Mouse (Mus musculus): ENCODE data around the gene Slc5a2. TPM values are rescaled to one million over a fixed set of nuclear protein-coding genes. Genes with fewer than 3 reads are reported as not detected.
A peak's percentile ranks its signal among the peaks of the same experiment; 100 is the strongest.

Slc5a2 gene
- total RNA-seq, 2 experiments from 2014 or later = not detected

DNA sequence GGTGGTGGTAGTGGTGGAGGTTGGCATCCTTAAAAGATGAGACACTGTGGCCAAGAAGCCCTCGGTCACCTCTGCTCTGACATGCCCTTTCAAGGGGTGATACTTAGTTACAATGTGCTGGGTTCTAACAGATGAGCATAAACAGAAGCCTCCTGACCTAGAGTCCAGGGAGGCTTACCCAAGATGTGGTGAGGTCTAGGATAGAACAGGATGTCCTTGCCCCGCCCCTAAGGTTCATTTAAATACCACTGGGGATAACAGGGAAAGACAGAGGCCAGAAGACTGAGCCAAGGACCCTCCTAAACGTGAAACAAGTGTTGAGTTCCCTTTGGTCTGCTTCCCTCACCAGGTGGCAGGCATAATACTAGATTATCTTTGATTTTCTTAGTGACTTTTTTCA, 31.1 kb downstream of the Slc5a2 start:
- intact Hi-C loops (cut with DNase I) = loop anchor here (5.0 kb wide), 1 partner anchor 49 kb away; the partner anchor contains the start of gene Tgfb1i1
- DNase-seq = no peak

DNA sequence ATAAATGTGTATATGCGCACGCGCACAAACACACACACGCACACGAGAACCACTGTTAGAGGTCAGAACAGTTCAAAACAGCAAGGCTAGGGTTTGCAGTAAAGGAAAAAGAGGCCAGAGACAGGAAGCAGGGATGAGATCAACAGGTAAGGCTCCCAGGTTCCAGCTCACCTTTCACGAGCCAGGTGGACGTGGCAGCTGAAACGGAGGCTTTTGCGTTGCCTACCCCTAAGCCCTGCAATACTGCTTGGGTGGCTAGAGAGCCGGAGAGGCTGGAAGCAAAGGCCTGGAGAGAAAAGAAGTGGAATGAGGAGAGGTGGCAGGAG, 31.8 kb downstream of the Slc5a2 start:
- intact Hi-C loops (cut with DNase I) = loop anchor here (5.0 kb wide), 1 partner anchor 50 kb away; the partner anchor contains the start of gene Tgfb1i1
- no peak for DNase-seq

DNA sequence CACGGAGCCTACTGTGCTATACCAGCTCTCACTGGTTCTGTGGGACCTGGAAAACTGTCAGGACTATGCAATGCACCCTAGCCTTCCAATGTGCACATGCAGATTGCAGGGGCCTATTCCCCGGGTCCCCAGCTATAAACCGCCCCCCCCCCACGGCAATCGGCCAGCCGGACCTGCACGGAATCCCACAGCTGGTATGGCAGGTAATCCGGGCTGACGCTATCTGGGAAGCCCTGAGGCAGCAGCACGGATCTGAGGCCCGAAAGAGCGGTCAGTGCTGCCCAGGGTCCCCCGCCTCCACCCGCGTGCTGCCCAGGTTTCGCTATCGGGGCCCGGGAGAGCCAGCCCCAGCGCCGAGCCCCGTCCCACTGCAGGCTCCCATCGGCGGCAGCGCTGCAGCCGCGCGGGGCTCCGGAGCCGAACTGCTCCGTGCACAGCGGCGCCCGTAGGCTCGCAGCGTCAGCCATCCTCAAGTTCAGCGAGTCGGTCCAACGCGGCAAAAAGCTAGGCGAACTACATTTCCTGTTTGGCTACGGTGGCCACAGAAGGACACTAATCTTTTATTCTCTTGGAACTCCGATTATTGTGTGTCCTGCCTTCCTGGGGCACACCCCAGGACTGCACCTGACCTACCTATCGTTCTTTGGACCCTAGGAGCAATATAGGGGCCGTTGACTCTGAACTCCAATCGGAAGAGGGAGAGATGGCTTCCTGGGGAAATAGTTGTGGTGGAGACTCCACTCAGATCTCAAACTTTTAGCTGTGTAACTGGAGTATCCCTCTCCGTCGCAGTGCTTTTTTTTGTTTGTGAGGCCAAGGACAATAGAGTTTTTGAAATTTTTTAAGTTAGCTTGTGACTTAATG, 32.4 kb downstream of the Slc5a2 start, which contains the start of gene BC017158:
BC017158 (minus strand) TSS at position 554 of the 864 bp plus-strand sequence.
- intact Hi-C loops (cut with DNase I) = loop anchor here (5.0 kb wide), 1 partner anchor 51 kb away; the partner anchor contains the start of gene Tgfb1i1
- DNase-seq = peak; percentile 49 to 60

DNA sequence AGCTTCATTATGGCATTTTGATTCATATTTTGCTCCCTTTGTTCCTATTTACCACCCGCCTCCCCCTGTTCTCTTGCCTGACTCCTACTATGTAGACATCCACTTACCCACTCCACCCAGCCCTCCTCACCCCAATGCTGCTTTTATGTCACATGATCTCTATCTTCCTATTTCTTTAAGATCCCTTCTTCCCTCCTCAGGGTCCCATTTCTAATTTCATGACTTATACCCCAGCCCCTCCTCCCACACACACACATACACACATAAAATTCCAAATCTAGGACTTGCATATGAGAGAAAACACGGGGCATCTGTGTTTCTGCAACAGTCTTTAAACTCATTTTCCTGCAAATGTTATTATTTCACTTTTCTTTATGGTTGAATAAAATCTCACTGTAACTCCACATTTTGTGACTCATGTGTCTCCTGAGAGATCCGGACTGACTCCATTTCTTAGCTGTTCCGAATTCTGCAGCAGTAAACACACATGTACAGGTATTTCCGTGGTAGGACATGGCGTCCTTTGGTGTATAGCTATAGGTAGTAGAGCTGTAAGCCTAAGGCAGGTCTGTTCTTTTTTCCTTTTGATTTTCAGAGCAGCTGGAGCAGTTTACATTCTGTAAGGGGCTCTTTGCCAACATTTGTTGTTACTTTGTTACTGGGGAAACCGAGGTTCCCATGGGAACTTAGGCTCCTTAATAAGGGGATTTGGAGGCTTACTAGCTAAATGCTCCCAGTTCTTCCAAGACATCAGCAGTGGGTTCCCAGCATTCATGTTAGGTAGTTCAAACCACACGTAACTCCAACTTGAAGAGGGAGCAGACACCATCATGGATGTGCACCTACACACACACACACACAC, 33.3 kb downstream of the Slc5a2 start:
- no peak for DNase-seq
- intact Hi-C loops (cut with DNase I) = loop anchor here (5.0 kb wide), 1 partner anchor 51 kb away; the partner anchor contains the start of gene Tgfb1i1

DNA sequence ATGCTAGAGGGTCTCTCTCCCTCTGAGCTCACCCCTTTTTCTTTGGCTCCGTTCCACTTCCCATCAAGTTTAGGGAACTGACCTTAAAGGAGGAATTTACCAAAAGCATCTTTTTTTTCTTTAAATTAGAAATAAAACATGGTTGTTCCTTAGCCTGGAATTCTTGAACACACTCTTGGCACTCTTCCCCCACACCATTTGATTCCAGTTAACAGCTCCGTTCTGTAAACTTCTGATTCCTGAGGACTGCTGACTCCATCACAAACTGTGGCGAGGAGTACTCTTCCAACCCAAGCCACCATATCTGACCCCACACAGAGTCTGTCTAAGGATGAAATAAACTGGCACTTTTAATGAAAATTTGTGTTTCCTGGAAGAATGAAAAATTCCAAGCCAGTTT, 35.5 kb downstream of the Slc5a2 start:
- DNase-seq = no peak
- intact Hi-C loops (cut with DNase I) = no loop called here

DNA sequence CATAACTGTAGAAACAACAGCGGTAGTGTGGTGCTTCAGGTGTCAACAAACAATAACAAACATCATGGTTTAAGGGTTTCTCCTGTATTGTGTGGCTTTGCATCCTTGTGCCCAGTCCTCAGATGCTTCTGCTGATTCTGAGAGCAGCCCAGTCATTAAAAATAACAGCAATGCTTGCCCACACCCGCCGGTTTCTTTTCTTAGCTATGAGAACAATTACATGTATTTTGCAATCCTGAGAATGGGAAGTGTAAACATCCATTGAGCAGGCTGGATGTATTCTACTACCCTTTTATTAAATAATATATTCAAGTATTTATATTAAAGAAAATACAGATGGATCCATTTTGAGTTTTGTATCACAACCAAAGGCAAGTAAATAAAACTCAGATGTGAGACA, 36.7 kb downstream of the Slc5a2 start:
- intact Hi-C loops (cut with DNase I) = no loop called here

DNA sequence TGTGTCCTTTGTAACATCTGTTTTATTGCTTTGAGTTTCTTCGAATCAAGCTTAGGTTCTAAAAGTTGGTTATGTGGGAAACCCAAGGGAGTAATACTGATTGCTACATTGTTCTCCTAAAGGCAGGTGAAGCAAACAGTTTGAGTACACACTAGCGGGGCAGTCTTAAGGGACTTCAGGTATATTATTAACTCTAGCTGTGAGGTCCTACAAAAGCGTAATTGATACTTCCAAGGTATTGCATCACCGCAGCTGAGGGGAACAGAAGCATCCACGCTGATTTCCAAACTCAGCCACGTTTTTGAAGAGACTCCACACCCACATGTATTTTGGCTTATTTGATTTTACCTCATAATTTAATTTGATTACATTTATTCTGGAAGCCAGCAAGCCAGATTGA, 38.7 kb downstream of the Slc5a2 start:
- intact Hi-C loops (cut with DNase I) = loop anchor here (2.0 kb wide), 1 partner anchor 43 kb away; no protein-coding TSS in a partner anchor
- DNase-seq = no peak

More for the DNA sequence above, 36.7 kb downstream of the Slc5a2 start:
- no peak for DNase-seq

DNA sequence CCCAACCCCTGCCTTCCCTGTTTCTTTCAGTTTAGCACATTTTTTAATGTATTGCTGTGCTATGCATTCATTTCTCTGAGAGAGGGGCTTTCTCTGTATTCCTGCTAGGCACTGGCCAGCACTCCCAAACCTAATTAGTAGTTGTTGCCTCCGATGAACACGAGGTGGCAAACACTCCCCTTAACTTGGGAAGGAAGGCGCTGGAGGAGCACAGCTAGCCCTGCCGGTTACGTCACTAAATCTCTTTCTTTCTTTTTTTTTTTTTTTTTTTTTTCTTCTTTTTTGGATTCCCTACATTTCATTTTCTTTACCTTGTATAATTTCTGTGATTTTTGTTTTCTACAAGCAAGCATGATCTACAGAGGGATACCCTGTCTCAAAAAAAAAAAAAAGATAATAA, 39.5 kb downstream of the Slc5a2 start:
- intact Hi-C loops (cut with DNase I) = loop anchor here (2.0 kb wide), 1 partner anchor 42 kb away; no protein-coding TSS in a partner anchor
- DNase-seq = peak in 1 of 2 experiments; percentile 25

DNA sequence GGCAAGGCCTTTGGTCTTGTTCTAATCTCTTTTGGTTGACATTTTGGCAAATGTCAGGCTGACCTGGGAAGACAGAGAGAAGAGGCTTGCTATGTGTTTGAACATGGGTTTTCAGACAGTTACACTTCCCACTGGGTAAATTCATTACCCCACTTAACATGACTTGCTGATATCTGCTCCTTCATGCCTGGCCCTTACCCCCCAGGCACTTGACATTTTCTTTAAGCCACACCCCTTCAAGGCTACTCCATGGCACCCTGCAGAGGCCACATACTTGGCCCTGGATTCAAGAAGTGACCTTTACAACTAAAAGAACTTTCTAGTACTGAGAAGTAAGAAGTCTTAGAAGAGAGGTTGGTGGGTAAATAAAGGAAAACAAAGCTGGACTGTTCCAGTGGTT, 42.4 kb downstream of the Slc5a2 start:
- intact Hi-C loops (cut with DNase I) = no loop called here
- DNase-seq = no peak

DNA sequence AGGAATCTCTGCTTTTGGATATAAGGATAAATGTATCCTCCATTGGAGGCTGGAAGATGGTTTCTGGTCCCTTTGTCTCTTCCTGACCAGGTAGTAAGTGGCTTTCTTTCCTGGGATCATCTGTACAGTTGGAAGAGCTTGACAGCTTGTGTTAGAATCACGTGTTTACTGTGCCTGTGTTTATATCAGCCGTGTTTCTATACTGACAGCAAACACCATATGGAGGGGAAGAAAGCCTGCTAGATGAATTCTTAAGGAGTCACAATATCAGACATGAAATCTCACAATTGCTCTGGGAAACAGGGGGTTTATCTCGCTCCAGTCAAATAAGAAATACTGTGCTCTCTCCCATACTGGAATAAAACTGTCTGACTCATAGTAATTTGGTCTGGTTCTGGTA, 43.8 kb downstream of the Slc5a2 start:
- DNase-seq = no peak
- intact Hi-C loops (cut with DNase I) = no loop called here

DNA sequence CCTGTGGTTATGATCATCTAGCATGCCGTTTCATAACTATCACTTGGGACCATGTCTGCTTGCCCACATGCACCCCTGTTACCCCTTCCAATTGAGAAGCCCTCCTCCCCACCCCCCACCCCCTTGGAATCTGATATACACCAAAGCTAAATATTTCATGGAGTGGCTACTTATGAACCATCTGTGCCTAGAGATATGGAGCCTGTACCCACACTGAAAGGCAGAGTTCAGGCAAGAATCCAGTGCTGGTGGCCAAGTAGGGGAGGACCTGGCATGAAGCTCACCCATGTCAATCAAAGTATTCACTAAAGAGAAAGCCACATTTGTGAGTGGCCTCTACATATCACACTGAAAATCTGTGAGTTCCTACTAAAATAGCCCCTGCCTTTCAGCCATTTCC, 44.3 kb downstream of the Slc5a2 start:
- DNase-seq = no peak
- intact Hi-C loops (cut with DNase I) = no loop called here

DNA sequence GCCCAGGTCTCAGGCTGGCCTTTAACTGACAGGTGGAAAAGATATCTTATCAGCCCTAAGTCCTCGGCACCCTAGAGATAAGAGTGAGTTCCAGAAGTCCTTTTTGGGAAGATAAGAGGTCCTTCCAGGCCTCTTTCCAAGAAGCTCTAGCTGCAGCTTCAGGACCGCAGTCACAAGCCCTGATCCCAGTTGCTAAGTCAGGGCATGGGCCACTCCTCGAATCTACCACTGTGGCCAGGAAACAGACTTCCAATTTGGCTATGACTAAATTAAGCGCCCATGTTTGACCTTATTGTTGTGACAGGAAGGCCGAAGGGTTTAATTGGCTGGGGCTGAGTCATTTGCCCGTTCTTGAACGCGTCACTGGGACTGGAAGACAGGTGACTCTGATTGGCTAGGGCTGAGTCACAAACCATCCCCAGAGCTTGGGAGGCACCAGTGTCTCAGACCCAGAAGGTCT, 44.8 kb downstream of the Slc5a2 start:
- no peak for DNase-seq
- intact Hi-C loops (cut with DNase I) = no loop called here

DNA sequence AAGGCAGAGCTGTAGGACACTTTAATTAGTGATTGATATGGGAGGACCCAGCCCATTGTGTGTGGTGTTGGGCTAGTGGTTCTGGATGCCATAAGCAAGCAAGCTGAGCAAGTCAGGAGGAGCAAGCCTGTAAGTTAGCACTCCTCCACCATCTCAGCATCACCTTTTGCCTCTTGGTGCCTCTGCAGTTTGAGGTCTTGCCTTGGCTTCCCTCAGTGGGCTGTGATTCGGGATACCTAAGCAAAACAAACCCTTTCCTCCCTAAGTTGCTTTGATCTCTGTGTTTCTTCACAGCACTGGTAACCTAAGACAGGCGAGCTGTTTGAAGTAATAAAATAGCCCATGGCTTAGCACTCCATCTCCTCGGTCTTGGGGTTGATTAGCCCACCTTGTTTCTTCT, 45.8 kb downstream of the Slc5a2 start:
- no peak for DNase-seq
- intact Hi-C loops (cut with DNase I) = no loop called here

DNA sequence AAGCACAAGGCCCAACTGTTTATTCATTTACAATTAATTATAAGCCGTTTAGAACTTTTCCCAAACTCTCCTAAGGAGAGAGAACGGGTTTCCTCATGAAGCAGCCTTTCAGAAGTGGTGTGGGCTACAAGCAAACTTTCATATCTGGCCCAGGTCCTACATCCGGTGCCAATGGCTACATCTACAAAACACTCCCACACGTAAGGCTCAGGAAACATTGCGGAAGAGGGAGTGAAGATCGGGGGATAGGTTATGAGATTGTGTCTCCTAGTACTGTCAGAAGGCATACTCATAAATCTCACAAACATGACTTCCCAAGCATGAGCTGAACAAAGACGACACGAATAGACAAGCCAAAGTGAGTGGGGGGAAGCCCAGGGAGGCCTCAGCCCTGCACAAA, 46.4 kb downstream of the Slc5a2 start:
- intact Hi-C loops (cut with DNase I) = no loop called here
- DNase-seq = no peak

DNA sequence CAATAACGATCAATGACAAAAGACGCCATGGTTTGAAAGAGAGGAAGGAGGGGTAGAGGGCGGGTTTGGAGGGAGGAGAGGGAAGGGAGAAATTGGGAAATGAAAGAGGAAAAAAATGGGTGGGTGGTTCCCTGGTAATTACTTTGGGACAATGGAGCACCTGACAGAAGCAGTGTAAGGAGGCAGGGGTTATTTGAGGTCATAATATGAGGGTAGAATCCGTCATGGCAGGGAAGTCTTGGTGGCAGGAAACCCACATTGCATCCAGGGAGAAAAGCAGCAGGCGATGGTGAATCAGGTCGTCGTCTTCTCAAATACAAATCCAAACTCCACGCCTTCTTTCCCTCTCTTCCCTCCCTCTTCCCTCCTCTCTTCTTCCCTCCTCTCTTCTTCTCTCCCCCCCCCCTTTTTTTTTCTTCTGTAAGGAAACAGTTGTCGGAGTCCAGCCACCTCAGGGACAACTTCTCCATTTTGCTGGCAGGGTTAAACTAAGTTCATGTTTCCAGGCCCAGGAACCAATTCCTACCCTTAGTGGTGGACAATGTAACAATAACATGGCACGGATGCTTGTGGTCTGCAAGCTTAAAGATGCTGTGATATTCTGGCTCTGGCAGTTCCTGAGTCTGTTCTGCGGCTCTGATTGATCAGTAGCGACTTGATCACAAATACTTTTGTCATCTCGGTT, 47.1 kb downstream of the Slc5a2 start:
- intact Hi-C loops (cut with DNase I) = no loop called here

DNA sequence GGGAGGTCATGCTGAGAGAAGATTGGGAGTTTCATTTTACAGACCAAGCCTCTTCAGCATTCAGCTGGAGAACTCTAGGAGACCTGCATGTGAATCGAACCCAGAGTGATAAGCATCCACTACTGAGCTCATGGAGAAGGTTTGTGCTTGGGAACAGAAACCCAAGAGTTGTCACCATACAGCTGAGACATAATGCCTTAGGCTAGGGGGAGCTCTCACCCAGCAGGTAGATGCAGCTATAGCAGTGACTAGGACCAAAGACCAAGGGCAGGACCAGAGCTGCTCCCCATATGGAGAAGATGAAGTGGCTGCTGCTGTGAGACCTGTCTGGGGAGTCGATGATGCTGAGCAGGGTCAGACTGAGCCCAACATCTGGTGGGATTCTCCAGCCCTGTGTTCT, 48.1 kb downstream of the Slc5a2 start:
- DNase-seq = no peak
- intact Hi-C loops (cut with DNase I) = no loop called here

More for the DNA sequence above, 47.1 kb downstream of the Slc5a2 start:
- no peak for DNase-seq

DNA sequence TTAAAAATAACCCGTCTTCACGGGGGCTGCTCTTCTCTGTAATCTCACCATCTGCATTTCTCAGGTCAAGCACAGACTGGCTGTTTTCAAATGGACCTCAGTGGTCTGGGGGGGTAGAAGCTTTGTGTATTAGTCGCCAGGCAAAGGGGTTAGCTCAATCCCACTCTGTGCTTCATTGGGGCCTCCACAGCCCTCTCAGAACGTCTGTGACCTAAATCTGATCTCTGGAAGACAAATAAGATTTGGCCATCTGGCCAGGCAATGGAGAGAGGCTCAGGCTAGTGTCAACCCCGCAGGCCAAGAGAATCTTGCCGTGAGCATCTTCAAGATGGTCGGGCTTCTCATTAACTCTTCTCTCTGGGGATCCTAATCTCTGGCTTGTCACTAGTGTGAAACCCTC, 49.0 kb downstream of the Slc5a2 start:
- intact Hi-C loops (cut with DNase I) = no loop called here
- DNase-seq = no peak

DNA sequence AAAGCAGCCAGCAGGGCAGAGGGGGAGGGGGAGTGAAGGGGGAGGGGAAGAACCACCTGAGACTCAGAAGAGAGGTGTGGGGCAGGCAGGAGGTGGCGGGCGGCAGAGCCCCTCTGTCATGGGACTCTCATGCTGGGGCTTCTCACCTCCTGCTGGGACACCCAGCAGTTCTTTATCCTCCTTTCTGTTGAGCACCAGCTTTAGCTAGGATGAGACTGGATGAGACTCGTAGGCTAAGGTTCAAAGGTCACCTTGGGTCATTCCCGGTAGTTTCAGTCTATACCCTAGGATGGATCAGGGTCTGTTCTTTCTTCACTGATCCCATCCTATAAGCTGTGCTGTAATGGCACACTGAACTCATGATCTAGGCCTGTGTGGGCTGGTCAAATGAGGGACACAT, 51.6 kb downstream of the Slc5a2 start:
- DNase-seq = no peak
- intact Hi-C loops (cut with DNase I) = no loop called here

DNA sequence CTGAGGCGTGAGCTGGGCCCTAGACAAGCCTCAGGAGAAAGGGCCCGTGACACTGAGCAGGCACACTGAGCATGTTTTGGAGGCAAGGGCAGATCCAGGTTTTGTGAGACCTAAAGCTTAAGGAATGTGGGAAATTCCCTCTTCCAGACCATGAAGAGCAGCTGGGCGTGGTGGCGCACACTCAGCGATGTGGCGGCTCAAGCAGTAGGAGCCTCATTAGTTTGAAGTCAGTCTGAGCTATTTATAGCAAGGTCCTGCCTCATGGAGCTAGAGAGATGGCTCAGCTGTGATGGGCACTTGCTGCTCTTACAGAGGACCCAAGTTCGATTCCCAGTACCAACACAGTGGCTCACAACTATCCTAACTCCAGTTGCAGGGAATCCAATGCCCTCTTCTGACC, 53.7 kb downstream of the Slc5a2 start:
- intact Hi-C loops (cut with DNase I) = no loop called here
- DNase-seq = no peak

DNA sequence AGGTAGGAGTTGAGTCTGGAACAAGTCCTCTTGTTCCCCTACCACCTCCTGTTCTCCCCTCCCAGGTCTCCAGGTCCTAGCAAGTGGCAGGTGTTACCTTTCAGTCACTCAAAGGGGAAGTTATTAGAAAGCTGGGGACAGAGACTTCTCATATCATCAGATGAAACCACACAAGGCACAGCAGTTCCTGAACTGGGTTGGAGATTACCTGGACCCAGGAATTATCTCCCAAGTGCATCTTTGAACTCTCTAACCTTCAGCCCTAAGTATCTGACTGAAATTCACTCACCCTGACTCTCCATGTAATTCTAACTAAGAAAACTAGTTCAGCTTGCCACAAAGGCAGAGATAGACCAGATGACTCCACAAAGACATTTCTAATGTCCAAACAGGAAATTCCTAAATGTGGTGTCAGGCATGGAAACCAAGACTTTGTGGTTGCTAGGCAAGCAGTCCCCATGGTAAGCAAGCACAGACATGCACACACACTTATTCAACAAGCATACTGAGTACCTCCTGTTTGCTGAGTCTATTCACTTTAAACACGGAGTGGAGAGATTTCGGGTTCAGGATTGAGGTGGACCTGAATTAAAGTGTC, 54.9 kb downstream of the Slc5a2 start:
- intact Hi-C loops (cut with DNase I) = no loop called here
- DNase-seq = peak in 1 of 2 experiments; percentile 1
